Mouse (Mus musculus): ENCODE measurements around the gene Podn. TPM values are rescaled to one million over a fixed set of nuclear protein-coding genes. Genes with fewer than 3 reads are reported as not detected.

Podn gene
- polyA plus RNA-seq (2012; rRNA removed), result 5.7 and 6.2 TPM in 2 replicates

GRCm38 (mm10) chr4:108096345-108096744, at the start of gene Podn:
Podn (minus strand) TSS chr4:108096445.

GRCm38 (mm10) chr4:108144880-108145279, 48.6 kb upstream of the Podn start, which contains the start of gene Scp2:
Scp2 (minus strand) TSS chr4:108144998.

GRCm38 (mm10) chr4:107967966-107968682, 128.1 kb downstream of the Podn start, which contains the start of gene Slc1a7:
Slc1a7 (plus strand) TSS chr4:107968332.

Other genes starting within 250 kb of the Podn start
- 117 and 131 TPM in 2 replicates for gene Magoh, start 216.7 kb downstream of the Podn start, polyA plus RNA-seq (2012; rRNA removed)
- gene 0610037L13Rik, start 206.6 kb downstream of the Podn start, polyA plus RNA-seq (2012; rRNA removed), result 130 and 144 TPM in 2 replicates
- 8.1 and 9.7 TPM in 2 replicates for gene Cpt2, start 172.8 kb downstream of the Podn start, polyA plus RNA-seq (2012; rRNA removed)
- 0.03 and 0.05 TPM in 2 replicates for gene Slc1a7, start 128.1 kb downstream of the Podn start, polyA plus RNA-seq (2012; rRNA removed)
- gene Scp2, start 48.6 kb upstream of the Podn start, polyA plus RNA-seq (2012; rRNA removed), result 136 and 151 TPM in 2 replicates
- gene Echdc2, start 69.0 kb upstream of the Podn start, polyA plus RNA-seq (2012; rRNA removed), result 39.1 and 39.8 TPM in 2 replicates
- 0.04 and 0.12 TPM in 2 replicates for gene Zyg11a, start 121.6 kb upstream of the Podn start, polyA plus RNA-seq (2012; rRNA removed)
- 58.8 and 61.6 TPM in 2 replicates for gene Zyg11b, start 204.7 kb upstream of the Podn start, polyA plus RNA-seq (2012; rRNA removed)
- gene Coa7, start 231.7 kb upstream of the Podn start, polyA plus RNA-seq (2012; rRNA removed), result 19.0 and 19.8 TPM in 2 replicates